Mouse (Mus musculus) olfactory bulb, adult 2 months (tissue): Measurements from ENCODE around the gene Hist1h2bf.

Source experiments
- CTCF ChIP-seq: fragments of 200-500 bp; IDR thresholded peaks from 2 replicates; pipeline ENCODE4 v1.5.1; 2012; ENCODE audit warnings: low read depth, mild to moderate bottlenecking, low read length, moderate library complexity; ENCODE audit not compliant: insufficient read depth
- POLR2A ChIP-seq: fragments of 200-500 bp; IDR thresholded peaks from 2 replicates; pipeline ENCODE4 v1.6.1; 2012; ENCODE audit warnings: mild to moderate bottlenecking, low read depth, low read length, moderate library complexity; ENCODE audit not compliant: insufficient read depth

- TF ChIP-seq POLR2A (no peak), CTCF (no peak)
Observed at GRCm38 (mm10) chr13:23534368-23535131, 39.4 kb downstream of the Hist1h2bf start.
